Mouse (Mus musculus): ENCODE results near the gene Atp2a1.
"Not testable (repeated sequence)": the region's sequence is repeated elsewhere in the genome, so short reads cannot be mapped to it uniquely, and the experiment has no call there.

Gene Atp2a1

DNA sequence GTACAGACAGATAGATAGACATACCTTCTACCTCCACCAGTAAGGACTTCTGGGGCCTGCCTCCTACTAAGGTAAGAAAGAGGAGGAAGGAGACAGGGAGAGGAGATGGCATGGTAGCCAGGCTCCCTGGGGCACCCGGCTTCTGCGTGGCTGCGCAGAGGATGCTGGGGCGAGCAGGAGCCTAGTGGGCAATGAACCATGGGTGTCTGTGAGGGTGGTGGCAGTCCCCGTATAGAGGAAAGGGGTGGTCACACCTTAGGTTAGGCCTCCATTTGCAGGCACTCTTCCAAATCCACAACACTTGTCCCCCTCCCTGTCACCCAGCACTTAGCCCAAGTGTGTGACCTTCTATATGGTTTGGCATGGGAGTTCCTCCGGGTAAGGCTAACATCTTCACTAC lies 48.2 kb downstream of the Atp2a1 start, which contains the start of gene Cd19:
Cd19 (minus strand) TSS at position 165 of the 400 bp plus-strand sequence.
- DNase-seq (ENCODE audit: low spot score in 2 of 2) = no peak

DNA sequence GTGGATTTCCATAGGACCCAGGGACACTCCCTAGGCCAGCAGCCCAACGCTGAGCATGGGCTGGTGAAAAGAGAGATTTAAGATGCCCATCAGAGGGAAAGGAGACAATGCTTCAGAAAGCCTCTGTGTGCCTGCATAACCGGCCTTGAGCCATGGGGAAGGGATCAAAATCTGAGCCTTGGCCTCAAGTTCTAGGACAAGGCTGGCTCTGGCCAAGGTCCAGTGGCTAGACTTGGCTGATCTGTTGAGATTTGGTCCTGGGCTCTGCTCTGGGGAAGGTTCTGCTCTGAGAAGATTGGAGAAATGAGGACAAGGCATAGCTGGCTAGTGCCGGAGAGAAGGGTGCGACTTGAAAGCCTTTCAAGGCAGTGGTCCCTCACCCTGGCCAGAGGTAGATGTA lies 51.8 kb downstream of the Atp2a1 start:
- DNase-seq (ENCODE audit: low spot score in 2 of 2) = no peak

- no peak for DNase-seq (ENCODE audit: low spot score in 2 of 2)
Observed at GRCm38 (mm10) chr7:126408686-126409085, 54.2 kb downstream of the Atp2a1 start.

DNA sequence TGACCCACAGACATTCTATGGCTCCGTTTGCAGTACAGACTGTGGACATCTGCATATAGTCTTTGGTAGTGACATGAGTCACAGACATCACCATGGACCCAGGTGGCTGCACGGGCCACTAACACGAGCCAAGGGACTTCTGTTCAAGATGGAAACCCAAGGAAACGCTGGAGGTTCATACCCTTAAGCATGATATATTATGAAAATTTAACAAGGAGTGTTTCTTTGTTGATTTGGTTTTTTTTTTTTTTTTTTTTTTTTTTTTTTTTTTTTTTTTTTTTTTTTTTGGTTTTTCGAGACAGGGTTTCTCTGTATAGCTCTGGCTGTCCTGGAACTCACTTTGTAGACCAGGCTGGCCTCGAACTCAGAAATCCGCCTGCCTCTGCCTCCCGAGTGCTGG lies 60.4 kb downstream of the Atp2a1 start:
- DNase-seq (ENCODE audit: low spot score in 2 of 2) = not testable (repeated sequence)

DNA sequence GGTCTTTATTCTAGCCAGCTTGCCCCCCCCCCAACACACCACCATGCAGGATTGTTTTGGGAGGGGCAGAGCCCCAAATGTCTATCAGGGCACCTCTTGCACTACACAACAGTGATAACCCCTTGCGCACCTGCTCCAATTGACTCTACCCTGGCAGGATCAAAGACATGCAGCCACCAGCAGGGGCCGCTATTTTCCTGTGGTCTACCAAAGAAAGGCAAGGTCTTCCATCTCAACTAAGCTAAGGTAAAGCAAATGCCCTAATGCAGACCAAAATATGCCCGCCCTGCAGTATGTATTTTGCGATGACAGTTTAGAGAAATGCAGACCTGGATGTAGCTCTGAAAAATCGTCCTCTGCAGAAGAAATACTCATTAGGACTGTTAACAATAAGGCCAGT lies 63.4 kb downstream of the Atp2a1 start:
- DNase-seq (ENCODE audit: low spot score in 2 of 2) = peak in 1 of 2 experiments; percentile 73

DNA sequence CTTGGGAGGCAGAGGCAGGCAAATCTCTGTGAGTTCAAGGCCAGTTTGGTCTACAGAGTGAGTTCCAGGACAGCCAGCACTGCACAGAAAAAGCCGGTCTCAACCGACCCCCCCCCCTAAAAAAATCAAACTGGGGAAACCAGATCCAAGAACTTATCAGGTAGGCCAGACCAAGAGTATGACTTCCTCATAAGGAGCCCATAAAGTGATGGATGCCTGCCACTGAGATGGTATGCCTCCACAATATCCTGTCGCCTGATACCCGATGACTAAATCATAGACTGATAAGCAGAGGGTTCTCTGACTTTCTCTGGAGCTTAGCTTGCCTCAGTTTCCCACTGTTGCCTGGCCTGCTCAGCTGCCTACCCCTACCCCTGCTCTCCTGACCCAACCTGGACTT lies 65.1 kb downstream of the Atp2a1 start:
- DNase-seq (ENCODE audit: low spot score in 2 of 2) = no peak

DNA sequence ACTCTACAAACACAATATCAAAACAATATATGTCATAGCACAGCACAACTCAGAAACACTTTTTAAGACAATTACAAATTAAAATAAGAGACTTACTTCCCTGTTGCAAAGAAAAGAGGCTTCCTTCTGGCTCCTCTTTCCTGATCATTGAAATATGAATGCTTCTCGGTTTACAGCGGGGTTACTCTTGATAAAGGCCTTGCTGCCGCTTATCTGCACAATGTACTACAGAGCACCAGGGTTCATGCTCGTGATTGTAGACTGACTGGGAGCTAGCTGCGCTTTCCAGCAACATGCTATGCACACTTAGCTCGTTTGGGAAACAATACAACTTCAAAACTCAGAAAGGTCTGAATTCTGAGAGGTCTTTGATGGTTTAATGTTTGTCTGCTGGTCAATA lies 65.7 kb downstream of the Atp2a1 start:
- DNase-seq (ENCODE audit: low spot score in 2 of 2) = no peak

- DNase-seq (ENCODE audit: low spot score in 2 of 2) = peak; percentile 98 to 100
Observed at GRCm38 (mm10) chr7:126396298-126397119, 66.4 kb downstream of the Atp2a1 start, which contains the start of gene Nfatc2ip. Nfatc2ip (minus strand) TSS chr7:126396737.
